Mouse (Mus musculus) brain, embryonic 14.5 days (tissue): Measurements from ENCODE around the gene Gpr132. TPM values are rescaled to one million over a fixed set of nuclear protein-coding genes. Genes with fewer than 3 reads are reported as not detected.

Experiments
- DNase-seq: peaks from one replicate; pipeline ENCODE4 v3.0.0-alpha.2; 2011; ENCODE audit warnings: low read depth
- CTCF ChIP-seq: fragments of 200-500 bp; IDR thresholded peaks from 2 replicates; pipeline ENCODE4 v1.5.1; 2012; ENCODE audit warnings: inconsistent platforms, mild to moderate bottlenecking, moderate library complexity, borderline replicate concordance; ENCODE audit not compliant: insufficient read depth, insufficient read length; ENCODE audit errors: extremely low read depth
- POLR2A ChIP-seq: fragments of 200-500 bp; IDR thresholded peaks from 2 replicates; pipeline ENCODE4 v1.6.1; 2012; ENCODE audit warnings: mild to moderate bottlenecking, inconsistent platforms, borderline replicate concordance; ENCODE audit not compliant: poor library complexity, insufficient read depth, insufficient read length, severe bottlenecking; ENCODE audit errors: extremely low read depth
- polyA plus RNA-seq: library from polyadenylated mRNA; depleted of rRNA; stranded (reverse); fragments of >200 nt; gene quantifications from 2 replicates; pipeline ENCODE4 v1.2.3, GENCODE M21; 2012; rRNA removed

Gene Gpr132
- polyA plus RNA-seq, result 0.05 and 0.07 TPM in 2 replicates

DNA sequence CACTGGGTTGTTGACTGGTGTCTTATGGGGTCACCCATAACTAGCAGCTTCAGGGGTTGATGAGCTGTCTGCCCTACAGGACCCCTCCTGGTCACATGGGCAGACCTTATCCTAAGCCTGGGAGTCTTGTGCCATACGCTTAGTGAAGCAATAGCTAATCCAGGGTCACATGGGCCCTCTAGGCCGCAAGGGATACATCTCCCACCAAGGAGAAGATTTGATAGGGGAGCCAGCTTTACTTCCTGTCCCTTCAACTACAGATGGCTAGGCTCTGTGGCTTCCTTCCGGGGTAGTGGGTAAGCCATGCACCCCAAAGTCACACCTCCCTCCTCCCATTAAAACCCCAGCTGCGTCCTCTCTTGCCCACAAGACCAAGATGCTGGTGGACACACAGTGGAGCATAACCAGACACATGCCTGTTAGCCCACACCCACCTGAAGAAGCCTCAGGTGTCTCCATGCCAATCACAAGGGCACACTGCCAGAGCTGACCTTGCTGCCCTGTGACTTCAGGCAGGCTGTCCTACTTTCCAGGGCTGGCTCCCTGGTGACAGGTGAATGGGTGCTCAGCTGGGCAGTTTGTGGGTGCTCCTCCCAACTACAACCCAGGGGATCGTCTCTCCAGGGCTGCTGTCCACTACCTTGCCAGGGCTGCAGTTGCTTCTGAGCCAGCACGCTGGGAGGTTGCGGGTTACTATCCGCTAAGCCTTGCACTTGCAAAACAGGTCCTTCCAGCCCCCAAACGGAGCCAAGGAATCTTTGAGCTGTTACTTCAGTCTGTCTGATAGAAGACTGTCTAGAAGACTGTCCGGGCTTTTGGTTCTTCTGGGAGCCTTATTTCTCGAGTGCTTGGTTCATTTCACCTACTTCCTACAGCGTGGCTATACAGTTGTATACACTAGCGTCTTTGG is at the start of gene Gpr132:
Gpr132 (minus strand) TSS at position 51 of the 910 bp plus-strand sequence.
- DNase-seq, result no peak
- TF ChIP-seq POLR2A (no peak), CTCF (no peak)

DNA sequence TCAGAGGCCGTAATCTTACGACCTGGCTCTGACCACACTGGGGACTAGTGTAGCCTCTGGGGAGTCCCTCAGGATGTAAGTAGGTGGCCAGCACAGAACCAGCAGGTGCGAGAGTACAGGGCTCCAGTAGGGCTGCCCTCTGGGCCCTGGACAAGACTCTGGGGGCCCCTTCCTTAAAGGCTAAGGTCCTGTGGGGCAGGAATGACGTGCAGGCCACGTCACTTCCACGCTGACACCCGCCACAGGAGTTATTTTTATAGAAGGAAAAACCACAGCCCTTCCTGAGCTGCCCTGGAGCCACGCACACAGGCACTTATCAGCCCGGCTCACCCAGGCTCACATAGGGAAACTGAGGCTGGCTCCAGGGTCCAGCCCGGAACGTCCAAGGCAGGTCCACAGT is 49.5 kb upstream of the Gpr132 start:
- TF ChIP-seq POLR2A (no peak), CTCF (no peak)
- DNase-seq, result no peak

GRCm38 (mm10) chr12:112916698-112917400 is 48.8 kb upstream of the Gpr132 start:
- DNase-seq, result no peak
- TF ChIP-seq CTCF, result no peak
- no peak for TF ChIP-seq POLR2A

- peak; percentile 20 for DNase-seq
- TF ChIP-seq POLR2A (no peak), CTCF (no peak)
Measured at GRCm38 (mm10) chr12:112915587-112915986, 47.6 kb upstream of the Gpr132 start.

DNA sequence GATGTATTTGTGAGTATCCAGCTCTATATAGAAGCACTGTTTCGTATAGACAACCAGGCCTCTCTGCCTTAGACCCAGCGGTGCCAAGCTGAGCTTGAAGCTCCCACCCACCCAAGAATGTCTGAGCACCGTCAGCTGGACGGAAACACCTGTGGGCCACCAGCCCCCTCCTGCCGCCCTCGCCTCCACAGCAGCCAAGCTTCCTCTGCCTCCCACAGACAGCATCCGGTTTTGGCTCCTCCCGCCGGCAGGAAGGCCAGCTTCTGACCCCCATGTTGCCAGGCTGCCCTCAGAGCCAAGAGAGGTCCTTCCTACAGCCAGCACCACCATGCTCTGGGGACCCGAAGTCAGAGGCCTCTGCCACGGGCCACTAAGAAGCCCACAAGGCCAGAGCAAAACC is 46.5 kb upstream of the Gpr132 start:
- no peak for TF ChIP-seq POLR2A
- TF ChIP-seq CTCF, result no peak
- DNase-seq, result no peak

DNA sequence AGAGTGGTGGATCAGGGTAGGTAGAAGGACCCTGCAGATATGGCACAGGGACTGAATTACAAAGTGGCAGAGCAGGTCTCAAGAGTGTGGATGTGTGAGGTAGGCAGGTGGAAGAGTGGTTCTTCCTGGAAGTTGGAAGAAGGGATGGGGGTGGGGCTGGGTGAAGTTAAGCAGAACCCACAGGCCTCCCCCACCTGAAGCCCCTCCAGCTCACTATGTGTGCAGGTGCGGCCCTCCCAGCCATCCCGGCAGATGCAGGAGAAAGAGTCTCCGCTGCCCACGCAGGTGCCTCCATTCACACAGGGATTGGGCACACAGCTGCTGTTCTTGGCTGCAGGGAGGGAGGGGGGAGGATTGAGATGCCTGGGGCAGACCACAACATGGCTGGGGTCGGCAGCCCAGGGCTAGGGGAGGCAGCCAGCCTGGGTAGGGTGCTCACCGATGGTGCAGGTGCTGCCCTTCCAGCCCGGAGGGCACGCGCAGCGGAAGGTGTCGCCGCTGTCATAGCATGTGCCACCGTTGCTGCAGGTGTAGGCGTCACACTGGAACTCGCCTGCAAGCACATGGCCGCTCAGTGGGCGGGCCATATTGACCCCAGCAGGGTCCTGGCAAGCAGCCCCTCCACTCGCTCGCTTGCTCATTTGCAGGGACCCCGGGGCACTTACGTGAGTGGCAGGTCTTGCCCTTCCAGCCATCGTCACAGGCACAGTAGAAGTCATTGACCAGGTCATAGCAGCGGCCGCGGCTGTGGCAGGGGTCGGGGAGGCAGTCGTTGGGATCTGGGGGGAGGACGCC is 45.1 kb upstream of the Gpr132 start:
- DNase-seq, result no peak
- TF ChIP-seq CTCF (no peak), POLR2A (no peak)

GRCm38 (mm10) chr12:112911701-112912100 is 43.7 kb upstream of the Gpr132 start:
- no peak for DNase-seq
- TF ChIP-seq CTCF (no peak), POLR2A (no peak)

DNA sequence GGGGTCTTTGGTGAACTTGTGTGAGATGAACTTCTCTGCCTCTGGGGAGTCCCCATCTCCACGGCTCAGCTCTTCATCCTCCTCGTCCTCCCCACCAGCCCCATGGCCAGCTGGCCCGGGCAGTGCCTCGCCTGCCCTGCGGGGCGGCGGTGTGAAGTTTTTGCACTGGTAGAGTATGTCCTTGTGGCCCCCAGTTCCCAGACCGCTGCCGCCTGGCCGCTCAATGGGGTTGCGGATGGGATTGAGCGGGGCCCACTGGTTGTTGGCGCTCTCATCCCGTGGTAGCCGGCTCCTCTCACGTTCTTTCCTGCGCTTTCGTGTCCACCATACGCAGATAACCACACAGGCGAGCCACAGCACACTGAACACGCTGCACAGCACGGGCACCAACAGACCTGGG is 41.0 kb upstream of the Gpr132 start:
- TF ChIP-seq CTCF, result no peak
- no peak for TF ChIP-seq POLR2A

DNA sequence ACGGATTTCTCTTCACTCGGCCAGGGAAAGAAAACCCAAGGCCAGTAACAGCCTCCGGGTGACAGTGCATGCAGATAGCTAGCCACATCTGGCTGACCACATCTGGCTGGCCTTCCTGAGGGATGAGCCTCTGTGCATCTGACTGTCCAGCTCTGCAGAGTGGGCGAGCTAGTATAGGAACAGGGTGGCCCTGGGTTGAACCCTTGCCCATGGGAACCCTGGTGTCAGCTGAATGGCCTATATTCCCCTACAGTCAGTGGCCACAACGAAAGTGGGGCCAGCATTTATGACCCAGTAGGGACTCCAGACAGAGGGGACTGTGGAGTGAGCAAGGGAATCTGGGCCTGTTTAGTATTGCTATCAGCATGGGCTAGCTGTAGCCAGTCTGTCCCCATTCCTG is 37.0 kb upstream of the Gpr132 start:
- no peak for DNase-seq
- TF ChIP-seq POLR2A (no peak), CTCF (no peak)

More for the DNA sequence above, 41.0 kb upstream of the Gpr132 start:
- no peak for DNase-seq

- no peak for TF ChIP-seq CTCF
- TF ChIP-seq POLR2A, result no peak
- DNase-seq, result no peak
Measured at GRCm38 (mm10) chr12:112903941-112904340, 35.9 kb upstream of the Gpr132 start.

GRCm38 (mm10) chr12:112900641-112901040 is 32.6 kb upstream of the Gpr132 start:
- TF ChIP-seq CTCF, result no peak
- no peak for TF ChIP-seq POLR2A
- peak; percentile 20 for DNase-seq

GRCm38 (mm10) chr12:112898960-112899359 is 30.9 kb upstream of the Gpr132 start:
- TF ChIP-seq POLR2A, result no peak
- TF ChIP-seq CTCF, result no peak
- no peak for DNase-seq

GRCm38 (mm10) chr12:112898351-112898750 is 30.3 kb upstream of the Gpr132 start:
- TF ChIP-seq CTCF (no peak), POLR2A (no peak)
- no peak for DNase-seq

DNA sequence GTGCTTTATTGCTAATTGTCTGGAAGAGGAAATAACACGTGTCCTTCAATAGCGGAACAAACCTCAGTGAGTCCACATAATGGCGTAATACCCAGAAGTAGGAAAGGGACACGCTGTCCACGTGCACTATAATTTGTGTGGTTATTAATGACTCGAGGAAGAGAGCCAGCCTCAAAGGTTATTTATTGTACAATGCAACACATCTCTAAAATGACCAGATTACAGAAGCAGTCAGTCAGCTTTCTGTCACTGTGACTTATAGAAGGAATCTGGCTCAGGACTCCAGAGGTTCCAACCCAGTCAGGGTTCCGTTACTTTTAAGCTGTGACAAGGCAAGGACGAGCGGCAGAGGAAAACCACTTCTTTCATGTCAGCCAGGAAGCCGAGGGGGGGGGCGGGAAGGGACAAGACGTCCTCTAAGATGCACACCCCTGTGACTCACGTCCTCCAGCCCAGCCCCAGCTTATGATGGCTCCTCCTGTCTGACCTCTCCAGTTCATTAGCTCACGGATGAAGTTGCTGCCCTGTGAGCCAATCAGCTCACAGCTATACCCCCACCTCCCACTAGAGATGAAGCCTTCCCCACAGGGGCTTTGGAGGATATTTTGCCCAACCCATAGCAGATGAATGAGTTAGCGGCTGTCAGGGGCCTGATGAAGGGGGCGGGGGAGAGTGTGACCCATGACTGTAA is 29.6 kb upstream of the Gpr132 start:
- peak; percentile 49 for DNase-seq
- TF ChIP-seq CTCF, result no peak
- TF ChIP-seq POLR2A, result no peak
